Mouse (Mus musculus) MEL (cell line): Measurements from ENCODE around the gene Dennd1a.

Experiments used
- BHLHE40 ChIP-seq: IDR thresholded peaks from 2 replicates; pipeline ENCODE4 v1.6.1; 2012; ENCODE audit warnings: low read depth, mild to moderate bottlenecking, inconsistent platforms, low read length, improper control_type of control experiment, borderline replicate concordance
- CHD2 ChIP-seq: IDR thresholded peaks from 2 replicates; pipeline ENCODE4 v1.6.1; 2011; ENCODE audit warnings: low read length, improper control_type of control experiment
- CTCF ChIP-seq, 3 experiments: IDR thresholded peaks in 2 of 3; conservative IDR thresholded peaks in 1 of 3; 2 replicates each; pipeline ENCODE4 v1.5.1; 2011 to 2012; ENCODE audit warnings: low read length in 3 of 3, low read depth in 2 of 3, mild to moderate bottlenecking in 2 of 3, improper control_type of control experiment in 1 of 3, inconsistent platforms in 1 of 3, mixed read lengths in 1 of 3, moderate library complexity in 1 of 3; ENCODE audit not compliant: control insufficient read depth in 1 of 3, insufficient read depth in 1 of 3, poor library complexity in 1 of 3, severe bottlenecking in 1 of 3
- EP300 ChIP-seq, 2 experiments: IDR thresholded peaks; 2 replicates each; pipeline ENCODE4 v1.6.1; 2011; ENCODE audit warnings: improper control_type of control experiment in 2 of 2, low read length in 2 of 2, low read depth in 1 of 2, mild to moderate bottlenecking in 1 of 2
- GATA1 ChIP-seq: IDR thresholded peaks from 2 replicates; pipeline ENCODE4 v1.6.1; 2011; ENCODE audit warnings: low read depth, low read length, improper control_type of control experiment
- KAT2A ChIP-seq: conservative IDR thresholded peaks from 2 replicates; pipeline ENCODE4 v1.6.1; 2012; ENCODE audit warnings: low read depth, low read length, improper control_type of control experiment, inconsistent platforms
- MAX ChIP-seq: IDR thresholded peaks from 2 replicates; pipeline ENCODE4 v1.6.1; 2011; ENCODE audit warnings: low read length, improper control_type of control experiment
- POLR2A ChIP-seq, 2 experiments: IDR thresholded peaks; 2 replicates each; pipeline ENCODE4 v1.6.1; 2011 to 2012; ENCODE audit warnings: low read length in 2 of 2, mild to moderate bottlenecking in 2 of 2, control low read depth in 1 of 2, improper control_type of control experiment in 1 of 2, low read depth in 1 of 2, moderate library complexity in 1 of 2; ENCODE audit not compliant: control insufficient read depth in 1 of 2, insufficient read depth in 1 of 2, poor library complexity in 1 of 2
- POLR2AphosphoS2 ChIP-seq: IDR thresholded peaks from 2 replicates; pipeline ENCODE4 v1.6.1; 2011; ENCODE audit warnings: low read length, improper control_type of control experiment
- USF2 ChIP-seq, 2 experiments: IDR thresholded peaks; 2 replicates each; pipeline ENCODE4 v1.6.1; 2011 to 2012; ENCODE audit warnings: improper control_type of control experiment in 2 of 2, low read length in 2 of 2, borderline replicate concordance in 1 of 2, inconsistent platforms in 1 of 2, low read depth in 1 of 2, mild to moderate bottlenecking in 1 of 2; ENCODE audit not compliant: insufficient read depth in 1 of 2

GRCm38 (mm10) chr2:37758343-37759015 lies 528.7 kb downstream of the Dennd1a start:
- TF ChIP-seq CTCF (IDR thresholded peaks at IDR 0.05 in 2 of 3, conservative IDR thresholded peaks at IDR 0.05 in 1 of 3; ENCODE audit: control insufficient read depth in 1 of 3, insufficient read depth in 1 of 3, low read depth in 2 of 3, low read length in 3 of 3, poor library complexity in 1 of 3, severe bottlenecking in 1 of 3) = no peak
- TF ChIP-seq POLR2AphosphoS2 = no peak
- no peak for TF ChIP-seq EP300 (IDR thresholded peaks at IDR 0.05; ENCODE audit: low read depth in 1 of 2, low read length in 2 of 2)
- TF ChIP-seq USF2 (IDR thresholded peaks at IDR 0.05; ENCODE audit: borderline replicate concordance in 1 of 2, insufficient read depth in 1 of 2, low read depth in 1 of 2, low read length in 2 of 2) = no peak
- no peak for TF ChIP-seq POLR2A (IDR thresholded peaks at IDR 0.05; ENCODE audit: control insufficient read depth in 1 of 2, insufficient read depth in 1 of 2, low read depth in 1 of 2, low read length in 2 of 2, poor library complexity in 1 of 2)
- no peak for TF ChIP-seq BHLHE40
- no peak for TF ChIP-seq KAT2A
- TF ChIP-seq GATA1 = no peak
- TF ChIP-seq CHD2 = no peak
- TF ChIP-seq MAX = no peak
